Mouse (Mus musculus): ENCODE measurements at regions not wholly inside any gene's neighbourhood (a gene's known extent, or its start where the extent isn't known, plus 50 kb on each side); places are given as distances from the start of the nearest gene placed in this dataset.

DNA sequence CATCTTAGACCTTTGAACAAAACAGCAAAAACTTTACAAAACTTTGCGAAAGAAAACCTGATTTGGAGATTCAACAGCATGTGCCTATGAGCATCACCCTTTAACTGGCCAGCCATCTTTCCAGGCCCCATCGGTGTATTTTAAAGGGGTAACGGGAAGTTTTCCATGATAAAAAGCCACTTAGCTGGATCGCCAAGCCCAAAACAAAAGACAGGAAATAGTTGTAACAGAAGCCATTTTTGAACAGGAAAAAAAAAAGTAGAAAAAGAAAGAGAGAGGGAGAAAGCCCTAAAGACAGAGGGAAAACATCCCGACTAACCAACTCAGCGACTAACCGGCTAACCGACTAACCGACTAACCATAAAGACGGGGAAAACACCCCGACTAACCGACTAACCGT is 140.5 kb downstream of the Setd4 start:
- TF ChIP-seq POLR2A (IDR thresholded peaks at IDR 0.05; ENCODE audit: borderline replicate concordance, extremely low read depth, insufficient read depth, insufficient read length) = no peak

DNA sequence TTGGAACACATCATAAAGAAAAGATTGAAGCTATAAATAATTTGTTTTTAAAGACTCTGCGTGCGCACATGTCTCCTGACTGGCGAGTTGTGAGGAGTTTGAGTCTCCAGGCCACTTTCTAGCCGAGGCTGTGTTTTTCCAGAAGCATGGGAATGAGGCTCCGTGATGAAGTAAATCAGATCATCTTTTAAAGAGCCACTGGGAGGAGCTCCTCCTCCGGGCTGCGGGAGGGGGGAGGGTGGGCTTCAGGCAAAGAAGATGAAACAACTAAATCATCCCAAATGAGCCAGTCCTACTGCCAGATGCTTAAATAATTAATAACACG is 141.6 kb downstream of the Setd4 start:
- Histone ChIP-seq H3K36me3 (ENCODE audit: control insufficient read depth, insufficient read depth, low read length) (no peaks in the 10 kb centered on the region), H3K27me3 (ENCODE audit: control insufficient read depth, insufficient read depth, low read length) (no peaks in the 10 kb centered on the region), H3K9me3 (ENCODE audit: control insufficient read depth, low read length) (no peaks in the 10 kb centered on the region), H3K9ac (ENCODE audit: low read depth, low read length, severe bottlenecking) (no peak overlapping the region), H3K27ac (replicated peaks; ENCODE audit: low read depth, low read length) (no peak overlapping the region), H3K4me1 (ENCODE audit: control insufficient read depth, insufficient read depth, low read length) (peaks cover 26% of the 10 kb centered on the region), H3K4me2 (replicated peaks; ENCODE audit: low read depth, low read length, severe bottlenecking) (no peak overlapping the region), H3K4me3 (replicated peaks; ENCODE audit: low read length) (no peak overlapping the region)
- no peak for ATAC-seq (ENCODE audit: low FRiP score, low read depth)
- 13% methylated on average over 8 of the region's 8 CpGs for WGBS
- DNase-seq (ENCODE audit: low spot score) = peak; percentile 44
- no peak for TF ChIP-seq POLR2A (IDR thresholded peaks at IDR 0.05; ENCODE audit: borderline replicate concordance, extremely low read depth, insufficient read depth, insufficient read length)

More for the DNA sequence above, 140.5 kb downstream of the Setd4 start:
- Histone ChIP-seq H3K9ac (ENCODE audit: low read depth, low read length, severe bottlenecking) (no peak overlapping the region), H3K36me3 (ENCODE audit: control insufficient read depth, insufficient read depth, low read length) (no peaks in the 10 kb centered on the region), H3K9me3 (ENCODE audit: control insufficient read depth, low read length) (no peaks in the 10 kb centered on the region), H3K27ac (replicated peaks; ENCODE audit: low read depth, low read length) (no peak overlapping the region), H3K4me3 (replicated peaks; ENCODE audit: low read length) (no peak overlapping the region), H3K4me2 (replicated peaks; ENCODE audit: low read depth, low read length, severe bottlenecking) (no peak overlapping the region), H3K27me3 (ENCODE audit: control insufficient read depth, insufficient read depth, low read length) (no peaks in the 10 kb centered on the region), H3K4me1 (ENCODE audit: control insufficient read depth, insufficient read depth, low read length) (peaks cover 26% of the 10 kb centered on the region)
- WGBS = 78% methylated on average over 13 of the region's 13 CpGs
- ATAC-seq (ENCODE audit: low FRiP score, low read depth) (no peak), DNase-seq (ENCODE audit: low spot score) (no peak)

DNA sequence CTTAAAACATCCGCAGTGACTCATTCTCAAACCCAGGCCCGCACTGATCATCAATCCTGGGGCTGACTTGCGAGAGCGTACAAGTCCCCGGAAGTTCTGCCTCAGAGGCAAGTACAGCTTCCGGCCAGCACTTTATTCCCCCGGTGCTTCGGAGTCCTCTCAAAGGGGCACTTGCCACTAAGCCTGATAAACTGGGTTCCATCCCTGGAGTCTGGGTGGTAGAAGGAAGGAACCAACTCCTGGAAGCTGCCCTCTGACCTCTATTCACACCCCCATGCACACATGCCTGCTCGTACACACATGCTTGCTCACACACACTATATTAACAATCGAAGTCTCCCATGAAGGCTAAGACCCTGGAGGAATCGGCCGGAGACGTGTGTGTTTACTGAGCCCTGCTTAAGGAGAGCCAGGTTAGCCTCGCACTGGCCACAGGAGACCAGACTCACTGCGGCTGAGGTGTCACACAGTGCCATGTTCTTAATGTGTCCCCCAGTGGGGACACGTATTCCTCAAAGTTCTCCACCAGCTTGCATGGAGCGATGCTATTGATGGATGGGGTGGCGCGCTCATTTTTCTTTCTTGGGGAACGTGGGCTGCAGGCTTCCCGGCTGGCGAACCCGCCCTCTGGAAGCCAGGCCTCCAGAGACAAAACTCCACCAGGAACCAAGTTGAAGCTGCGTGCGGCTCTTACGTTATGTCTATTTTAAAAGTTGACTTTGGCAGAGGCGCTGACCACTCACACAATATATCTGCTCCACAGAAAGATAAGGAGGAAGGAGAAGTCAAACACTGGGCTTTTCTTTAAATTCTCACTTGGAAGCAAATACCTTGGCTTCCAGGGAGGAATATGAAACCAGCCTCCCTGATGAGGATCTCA is 142.2 kb downstream of the Setd4 start:
- H3K4me1 ChIP-seq (ENCODE audit: control insufficient read depth, insufficient read depth, low read length) = peaks cover 28% of the 10 kb centered on the region
- no peak overlapping the region for H3K27ac ChIP-seq (replicated peaks; ENCODE audit: low read depth, low read length)
- DNase-seq (ENCODE audit: low spot score) (no peak), ATAC-seq (ENCODE audit: low FRiP score, low read depth) (no peak)
- H3K27me3 ChIP-seq (ENCODE audit: control insufficient read depth, insufficient read depth, low read length) = no peaks in the 10 kb centered on the region
- H3K9ac ChIP-seq (ENCODE audit: low read depth, low read length, severe bottlenecking) = no peak overlapping the region
- H3K4me3 ChIP-seq (replicated peaks; ENCODE audit: low read length) = no peak overlapping the region
- H3K4me2 ChIP-seq (replicated peaks; ENCODE audit: low read depth, low read length, severe bottlenecking) = no peak overlapping the region
- no peaks in the 10 kb centered on the region for H3K9me3 ChIP-seq (ENCODE audit: control insufficient read depth, low read length)
- no peaks in the 10 kb centered on the region for H3K36me3 ChIP-seq (ENCODE audit: control insufficient read depth, insufficient read depth, low read length)
- no peak for TF ChIP-seq POLR2A (IDR thresholded peaks at IDR 0.05; ENCODE audit: borderline replicate concordance, extremely low read depth, insufficient read depth, insufficient read length)
- 64% methylated on average over 27 of the region's 27 CpGs for WGBS

DNA sequence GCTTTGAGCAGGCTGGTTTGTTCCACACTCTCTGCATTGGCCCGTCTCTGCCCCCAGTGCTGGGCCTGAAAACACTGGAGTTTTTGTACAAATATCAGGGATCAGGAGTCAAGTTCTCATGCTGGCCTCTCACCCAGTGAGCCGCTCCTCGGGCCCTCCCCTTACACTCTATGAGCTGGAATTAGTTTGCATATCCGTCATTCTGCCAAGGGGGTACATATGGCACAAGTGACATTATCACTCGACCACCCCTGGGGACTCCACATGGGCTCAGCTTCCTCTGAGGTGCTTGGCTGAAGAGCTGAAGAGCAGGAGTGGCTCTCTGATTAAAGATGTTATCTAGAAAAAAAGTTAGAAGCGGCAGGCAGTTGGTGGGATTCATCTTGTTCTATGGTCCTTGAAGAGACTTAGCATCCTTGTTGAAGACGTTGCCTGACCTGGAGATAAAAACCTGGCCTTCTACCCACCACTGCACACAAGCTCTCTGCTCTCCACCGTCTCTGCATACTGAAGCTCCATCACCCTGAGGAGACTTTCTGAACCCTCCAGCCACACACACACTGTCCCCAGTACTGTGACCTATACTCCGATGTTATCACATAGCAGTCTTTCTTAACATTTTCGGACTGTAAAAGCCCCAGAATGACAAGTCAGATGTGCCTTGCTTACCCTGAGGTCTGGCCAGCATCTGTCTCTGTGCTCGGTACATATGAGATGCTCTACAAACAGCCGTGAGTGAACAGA is 144.2 kb downstream of the Setd4 start:
- H3K27me3 ChIP-seq (ENCODE audit: control insufficient read depth, insufficient read depth, low read length) = no peaks in the 10 kb centered on the region
- no peak for DNase-seq (ENCODE audit: low spot score)

DNA sequence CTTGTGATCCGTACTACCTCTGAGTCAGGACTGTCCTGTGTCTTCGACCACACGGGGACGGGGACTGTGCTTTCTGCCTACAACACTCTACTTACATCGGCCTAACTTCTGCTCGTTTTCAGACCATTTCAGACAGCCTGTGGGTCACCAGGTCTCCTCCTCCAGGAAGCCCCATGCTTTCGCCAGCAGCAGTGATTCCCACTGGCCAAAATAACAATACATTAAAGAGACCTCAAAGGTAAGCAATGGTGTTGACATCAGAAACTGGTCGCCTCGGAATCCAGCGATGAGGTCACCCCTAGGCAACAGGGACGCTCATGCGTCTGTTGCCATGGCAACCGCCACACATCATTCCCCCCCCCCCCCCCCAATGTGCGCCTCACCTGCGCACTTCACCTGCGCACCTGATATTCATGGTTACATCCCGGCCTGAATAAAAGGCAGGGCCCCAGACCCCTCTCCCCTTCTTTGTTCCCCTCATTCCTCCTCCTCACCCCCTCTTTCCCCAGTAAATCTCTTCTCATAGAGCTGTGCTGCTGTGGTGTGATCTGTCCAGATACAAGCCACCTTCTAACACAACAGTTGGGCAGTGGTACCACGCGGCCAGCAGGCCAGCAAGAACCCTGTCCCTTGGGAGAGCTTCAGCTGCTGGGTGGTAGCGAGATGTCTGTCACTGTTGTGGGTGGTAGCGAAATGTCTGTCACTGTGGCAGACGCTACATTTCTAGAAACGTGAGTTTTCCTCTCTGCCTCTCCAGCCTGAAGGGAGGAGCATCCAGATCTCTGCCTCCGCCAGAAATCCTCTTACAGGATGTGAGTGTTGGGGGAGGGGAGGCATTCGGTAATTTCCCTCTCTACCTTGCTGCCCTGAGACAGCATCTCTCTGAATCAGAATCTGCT is 145.0 kb downstream of the Setd4 start:
- H3K27ac ChIP-seq (replicated peaks; ENCODE audit: low read depth, low read length) = no peak overlapping the region
- H3K9me3 ChIP-seq (ENCODE audit: control insufficient read depth, low read length) = no peaks in the 10 kb centered on the region
- ATAC-seq (ENCODE audit: low FRiP score, low read depth) (no peak), DNase-seq (ENCODE audit: low spot score) (no peak)
- WGBS = 50% methylated on average over 23 of the region's 25 CpGs
- TF ChIP-seq POLR2A (IDR thresholded peaks at IDR 0.05; ENCODE audit: borderline replicate concordance, extremely low read depth, insufficient read depth, insufficient read length) = no peak
- H3K4me1 ChIP-seq (ENCODE audit: control insufficient read depth, insufficient read depth, low read length) = peaks cover 21% of the 10 kb centered on the region
- H3K27me3 ChIP-seq (ENCODE audit: control insufficient read depth, insufficient read depth, low read length) = no peaks in the 10 kb centered on the region
- H3K4me2 ChIP-seq (replicated peaks; ENCODE audit: low read depth, low read length, severe bottlenecking) = no peak overlapping the region
- no peak overlapping the region for H3K9ac ChIP-seq (ENCODE audit: low read depth, low read length, severe bottlenecking)
- no peaks in the 10 kb centered on the region for H3K36me3 ChIP-seq (ENCODE audit: control insufficient read depth, insufficient read depth, low read length)
- no peak overlapping the region for H3K4me3 ChIP-seq (replicated peaks; ENCODE audit: low read length)

More for the DNA sequence above, 144.2 kb downstream of the Setd4 start:
- ATAC-seq (ENCODE audit: low FRiP score, low read depth) = no peak
- WGBS = 55% methylated on average over 12 of the region's 12 CpGs
- H3K4me3 ChIP-seq (replicated peaks; ENCODE audit: low read length) = no peak overlapping the region
- H3K36me3 ChIP-seq (ENCODE audit: control insufficient read depth, insufficient read depth, low read length) = no peaks in the 10 kb centered on the region
- no peak overlapping the region for H3K27ac ChIP-seq (replicated peaks; ENCODE audit: low read depth, low read length)
- no peaks in the 10 kb centered on the region for H3K9me3 ChIP-seq (ENCODE audit: control insufficient read depth, low read length)
- H3K4me1 ChIP-seq (ENCODE audit: control insufficient read depth, insufficient read depth, low read length) = peaks cover 21% of the 10 kb centered on the region
- H3K4me2 ChIP-seq (replicated peaks; ENCODE audit: low read depth, low read length, severe bottlenecking) = no peak overlapping the region
- no peak overlapping the region for H3K9ac ChIP-seq (ENCODE audit: low read depth, low read length, severe bottlenecking)
- no peak for TF ChIP-seq POLR2A (IDR thresholded peaks at IDR 0.05; ENCODE audit: borderline replicate concordance, extremely low read depth, insufficient read depth, insufficient read length)
